Mouse (Mus musculus) kidney, embryonic 16.5 days (tissue): Measurements from ENCODE around the gene Hnf1a. TPM values are rescaled to one million over a fixed set of nuclear protein-coding genes. Genes with fewer than 3 reads are reported as not detected.
"Not testable (repeated sequence)": the region's sequence is repeated elsewhere in the genome, so short reads cannot be mapped to it uniquely, and the experiment has no call there.

Experiments used
- ATAC-seq: fragments of 200-750 bp; cut with Nextera tagmentation; 2 replicates; pipeline ENCODE4 v1.8.0; 2017; ENCODE audit warnings: moderate TSS enrichment; ENCODE audit not compliant: low FRiP score, low TSS enrichment
- H3K27ac ChIP-seq: fragments of 300-500 bp; sonication (generic); 2 replicates; pipeline ENCODE4 v1.5.1; 2014; ENCODE audit warnings: low read length
- H3K27me3 ChIP-seq: fragments of 300-500 bp; sonication (generic); 2 replicates; pipeline ENCODE4 v1.6.1; 2014; ENCODE audit warnings: low read length, control low read depth, mixed read lengths; ENCODE audit not compliant: insufficient read depth
- H3K36me3 ChIP-seq: fragments of 300-500 bp; sonication (generic); 2 replicates; pipeline ENCODE4 v1.6.1; 2014; ENCODE audit warnings: low read length, control low read depth, mixed read lengths; ENCODE audit not compliant: insufficient read depth
- H3K4me1 ChIP-seq: fragments of 300-500 bp; sonication (generic); 2 replicates; pipeline ENCODE4 v1.6.1; 2014; ENCODE audit warnings: low read length, control low read depth, mixed read lengths; ENCODE audit not compliant: insufficient read depth
- H3K4me2 ChIP-seq: fragments of 300-500 bp; sonication (generic); replicated peaks from 2 replicates; pipeline ENCODE4 v1.6.1; 2014; ENCODE audit warnings: low read depth, low read length
- H3K4me3 ChIP-seq: fragments of 300-500 bp; sonication (generic); 2 replicates; pipeline ENCODE4 v1.5.1; 2014; ENCODE audit warnings: mild to moderate bottlenecking, low read length
- H3K9ac ChIP-seq: fragments of 300-500 bp; sonication (generic); replicated peaks from 2 replicates; pipeline ENCODE4 v1.6.1; 2014; ENCODE audit warnings: low read length
- H3K9me3 ChIP-seq: fragments of 300-500 bp; sonication (generic); 2 replicates; pipeline ENCODE4 v1.6.1; 2016; ENCODE audit warnings: low read length, control low read depth
- WGBS: fragments of 180-500 bp; shearing (Covaris S2); extraction: QIAGEN DNeasy Blood & Tissue Kit; methylation state at CpG from one replicate; pipeline ENCODE4 v1.1.7; 2014; 5-methylcytosine and 5-hydroxymethylcytosine counted together
- polyA plus RNA-seq: library from polyadenylated mRNA; unstranded; fragments of >200 nt; fragmentation: Nextera tagmentation; extraction: Ambion mirVana; gene quantifications from 2 replicates; pipeline ENCODE4 v1.2.1, GENCODE M21; 2015

The Hnf1a gene
- polyA plus RNA-seq, 1 experiment from 2014 or later: 12.6 TPM

GRCm38 (mm10) chr5:114951279-114951880 lies 19.5 kb downstream of the Hnf1a start:
- no peak overlapping the region for H3K9ac ChIP-seq
- peak; percentile 28; the same call in 1 of the 2 replicates for ATAC-seq
- H3K9me3 ChIP-seq: no peaks in the 10 kb centered on the region
- 71% methylated on average over 21 of the region's 21 CpGs for WGBS
- H3K36me3 ChIP-seq: peaks cover 36% of the 10 kb centered on the region
- no peak overlapping the region for H3K4me3 ChIP-seq
- H3K4me2 ChIP-seq: no peak overlapping the region
- H3K4me1 ChIP-seq: 0 out of 2 replicates have a peak, but pooled peaks cover 10% of the 10 kb centered on the region
- no peak overlapping the region for H3K27ac ChIP-seq
- no peaks in the 10 kb centered on the region for H3K27me3 ChIP-seq

DNA sequence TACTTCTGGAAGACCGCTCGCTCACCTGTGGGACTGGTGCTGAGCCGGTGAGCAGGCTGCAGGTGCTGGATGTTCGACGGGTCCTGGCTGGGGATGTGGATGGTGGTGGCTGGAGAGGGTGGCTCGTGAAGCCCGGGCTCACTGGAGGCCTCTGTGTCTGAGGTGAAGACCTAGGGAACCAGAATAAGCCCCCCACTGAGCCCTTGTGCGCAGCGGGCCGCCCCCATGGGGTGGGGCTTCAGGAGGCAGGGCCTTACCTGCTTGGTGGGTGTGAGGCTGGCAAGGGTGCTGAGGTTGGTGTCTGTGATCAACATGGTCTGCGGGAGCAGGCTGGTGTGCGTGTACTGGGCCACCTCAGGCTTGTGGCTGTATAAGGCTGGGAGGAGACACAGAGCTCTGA lies 20.2 kb downstream of the Hnf1a start:
- Histone ChIP-seq H3K9ac (no peak overlapping the region), H3K4me2 (no peak overlapping the region), H3K4me1 (0 out of 2 replicates have a peak, but pooled peaks cover 10% of the 10 kb centered on the region), H3K27ac (no peak overlapping the region), H3K36me3 (peaks cover 43% of the 10 kb centered on the region), H3K4me3 (no peak overlapping the region), H3K9me3 (no peaks in the 10 kb centered on the region), H3K27me3 (no peaks in the 10 kb centered on the region)
- 72% methylated on average over 12 of the region's 12 CpGs for WGBS
- ATAC-seq: no peak

- Histone ChIP-seq H3K27me3 (no peaks in the 10 kb centered on the region), H3K4me1 (0 out of 2 replicates have a peak, but pooled peaks cover 10% of the 10 kb centered on the region), H3K9me3 (no peaks in the 10 kb centered on the region), H3K27ac (no peak overlapping the region), H3K4me2 (no peak overlapping the region), H3K36me3 (peaks cover 46% of the 10 kb centered on the region), H3K4me3 (no peak overlapping the region), H3K9ac (no peak overlapping the region)
- 78% methylated on average over 9 of the region's 9 CpGs for WGBS
- ATAC-seq: no peak
Measured at GRCm38 (mm10) chr5:114949812-114950211, 21.1 kb downstream of the Hnf1a start.

GRCm38 (mm10) chr5:114949316-114949715 lies 21.6 kb downstream of the Hnf1a start:
- 0 out of 2 replicates have a peak overlapping the region, but pooled peaks have one; percentile 38 for H3K9ac ChIP-seq
- no peak for ATAC-seq
- H3K27ac ChIP-seq: no peak overlapping the region
- 70% methylated on average over 5 of the region's 5 CpGs for WGBS
- no peak overlapping the region for H3K4me3 ChIP-seq
- 0 out of 2 replicates have a peak, but pooled peaks cover 10% of the 10 kb centered on the region for H3K4me1 ChIP-seq
- peaks cover 46% of the 10 kb centered on the region for H3K36me3 ChIP-seq
- H3K4me2 ChIP-seq: no peak overlapping the region
- no peaks in the 10 kb centered on the region for H3K9me3 ChIP-seq
- no peaks in the 10 kb centered on the region for H3K27me3 ChIP-seq

DNA sequence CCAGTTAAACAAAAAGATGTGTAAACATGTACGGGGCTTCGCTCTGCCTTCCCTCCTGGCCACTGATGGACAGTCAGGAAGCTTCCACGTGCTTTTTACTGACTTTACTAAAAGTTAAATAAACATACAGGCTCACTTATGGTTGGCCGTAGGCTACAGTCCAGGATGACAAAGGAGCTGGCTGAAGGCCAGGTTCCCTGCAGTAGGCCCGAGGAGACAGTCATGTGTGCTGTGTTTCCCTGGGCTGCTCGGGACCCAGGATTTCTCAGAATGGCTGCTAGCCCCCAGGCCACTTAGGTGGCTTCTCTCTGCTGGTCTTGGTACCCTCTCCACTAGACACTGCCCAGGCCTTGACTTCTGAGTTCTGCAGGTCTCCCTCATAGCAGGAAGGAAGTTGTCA lies 22.0 kb downstream of the Hnf1a start:
- WGBS: 43% methylated on average over 6 of the region's 6 CpGs
- no peak for ATAC-seq
- H3K4me2 ChIP-seq: no peak overlapping the region

DNA sequence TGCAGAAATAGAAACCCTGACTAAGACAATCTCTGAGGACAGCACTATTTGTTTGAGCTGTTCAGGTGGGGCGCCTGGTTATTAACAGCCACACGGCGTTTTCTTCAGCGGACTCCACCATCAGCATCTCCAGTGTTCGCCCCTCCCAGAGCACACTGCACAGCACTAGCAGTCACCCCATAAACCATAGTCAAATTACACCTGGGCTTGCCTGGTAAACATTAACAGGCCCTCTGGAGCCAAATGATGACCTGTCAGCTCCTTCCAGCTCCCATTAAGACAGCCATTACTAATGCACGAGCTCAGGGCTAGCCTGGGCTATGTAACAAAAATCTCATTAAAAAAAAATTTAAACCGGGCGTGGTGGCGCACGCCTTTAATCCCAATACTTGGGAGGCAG lies 25.8 kb downstream of the Hnf1a start:
- Histone ChIP-seq H3K4me3 (no peak overlapping the region), H3K4me1 (peaks cover 11% of the 10 kb centered on the region), H3K27me3 (no peaks in the 10 kb centered on the region), H3K4me2 (no peak overlapping the region), H3K27ac (no peak overlapping the region), H3K36me3 (peaks cover 48% of the 10 kb centered on the region), H3K9ac (no peak overlapping the region), H3K9me3 (no peaks in the 10 kb centered on the region)
- no peak for ATAC-seq
- WGBS: 84% methylated on average over 10 of the region's 10 CpGs

More for the DNA sequence above, 22.0 kb downstream of the Hnf1a start:
- H3K4me1 ChIP-seq: 0 out of 2 replicates have a peak, but pooled peaks cover 10% of the 10 kb centered on the region
- H3K9me3 ChIP-seq: no peaks in the 10 kb centered on the region
- H3K4me3 ChIP-seq: no peak overlapping the region
- H3K27ac ChIP-seq: no peak overlapping the region
- H3K27me3 ChIP-seq: no peaks in the 10 kb centered on the region
- 0 out of 2 replicates have a peak overlapping the region, but pooled peaks have one; percentile 38 for H3K9ac ChIP-seq
- peaks cover 49% of the 10 kb centered on the region for H3K36me3 ChIP-seq

DNA sequence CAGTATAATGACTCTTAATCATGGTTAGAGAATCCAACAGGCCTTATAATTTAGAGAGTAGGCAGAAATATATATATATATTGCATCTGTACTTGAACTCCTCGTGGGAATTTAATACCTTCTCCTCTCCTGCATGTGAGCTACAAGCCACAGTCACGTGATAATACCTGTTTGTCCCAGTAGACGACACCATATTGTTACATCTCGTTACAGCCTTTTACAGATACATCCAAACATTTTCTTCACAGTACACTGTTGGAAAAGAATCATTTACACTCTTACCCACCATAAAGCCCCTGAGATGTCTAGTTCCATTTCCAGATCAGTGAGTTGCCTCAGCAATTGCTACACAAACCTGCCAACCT lies 28.1 kb downstream of the Hnf1a start:
- peak overlapping the region; percentile 90 for H3K4me3 ChIP-seq
- no peak for ATAC-seq
- H3K27ac ChIP-seq: no peak overlapping the region
- H3K36me3 ChIP-seq: peaks cover 27% of the 10 kb centered on the region
- no peaks in the 10 kb centered on the region for H3K9me3 ChIP-seq
- H3K4me1 ChIP-seq: peaks cover 6% of the 10 kb centered on the region
- H3K27me3 ChIP-seq: no peaks in the 10 kb centered on the region
- H3K4me2 ChIP-seq: peak overlapping the region; percentile 88
- peak overlapping the region; percentile 93 for H3K9ac ChIP-seq
- WGBS: 37% methylated on average over 4 of the region's 4 CpGs

GRCm38 (mm10) chr5:114942074-114942765 lies 28.7 kb downstream of the Hnf1a start, which contains the start of gene 2210016L21Rik:
2210016L21Rik (plus strand) TSS chr5:114942158.
- peak within 1 kb of the TSS; percentile 87 for H3K27ac ChIP-seq
- H3K27me3 ChIP-seq: no peaks in the 10 kb centered on the region
- ATAC-seq: peak; percentile 90
- WGBS: 1% methylated on average over 39 of the region's 39 CpGs
- H3K4me2 ChIP-seq: peak within 1 kb of the TSS; percentile 88
- peak within 1 kb of the TSS; percentile 93 for H3K9ac ChIP-seq
- peaks cover 22% of the 10 kb centered on the region for H3K36me3 ChIP-seq
- H3K4me3 ChIP-seq: peak within 1 kb of the TSS; percentile 90
- H3K4me1 ChIP-seq: peaks cover 6% of the 10 kb centered on the region
- no peaks in the 10 kb centered on the region for H3K9me3 ChIP-seq

GRCm38 (mm10) chr5:114941138-114941537 lies 29.8 kb downstream of the Hnf1a start:
- H3K9ac ChIP-seq, H3K27ac ChIP-seq, ATAC-seq, H3K4me1 ChIP-seq, H3K4me2 ChIP-seq, H3K27me3 ChIP-seq, H3K9me3 ChIP-seq: not testable (repeated sequence)
- H3K36me3 ChIP-seq: peaks cover 12% of the 10 kb centered on the region
- H3K4me3 ChIP-seq: peak overlapping the region; percentile 90; the same call in 1 of the 2 replicates
- WGBS: 68% methylated on average over 3 of the region's 3 CpGs

GRCm38 (mm10) chr5:114935838-114936237 lies 35.1 kb downstream of the Hnf1a start:
- 30% methylated on average over 3 of the region's 3 CpGs for WGBS
- H3K27ac ChIP-seq: no peak overlapping the region
- H3K4me1 ChIP-seq: no peaks in the 10 kb centered on the region
- ATAC-seq: no peak
- no peaks in the 10 kb centered on the region for H3K9me3 ChIP-seq
- no peak overlapping the region for H3K4me2 ChIP-seq
- no peaks in the 10 kb centered on the region for H3K36me3 ChIP-seq
- H3K27me3 ChIP-seq: no peaks in the 10 kb centered on the region
- no peak overlapping the region for H3K9ac ChIP-seq
- no peak overlapping the region for H3K4me3 ChIP-seq
